Mouse (Mus musculus): Measurements from ENCODE around the gene Pdss2.
A peak's percentile ranks its signal among the peaks of the same experiment; 100 is the strongest.

The Pdss2 gene

GRCm38 (mm10) chr10:43220910-43221625 is at the start of gene Pdss2:
Gene Pdss2, plus strand, starts transcription at chr10:43221486.
- peak; percentile 93 for DNase-seq (ENCODE audit: low read depth, low spot score)

GRCm38 (mm10) chr10:43172066-43172465 is 49.2 kb upstream of the Pdss2 start:
- no peak for DNase-seq (ENCODE audit: low read depth, low spot score)

GRCm38 (mm10) chr10:43172554-43172953 is 48.7 kb upstream of the Pdss2 start:
- no peak for DNase-seq (ENCODE audit: low read depth, low spot score)

GRCm38 (mm10) chr10:43173141-43173827 is 48.0 kb upstream of the Pdss2 start:
- DNase-seq (ENCODE audit: low read depth, low spot score): no peak

GRCm38 (mm10) chr10:43173828-43174325 is 47.4 kb upstream of the Pdss2 start:
- no peak for DNase-seq (ENCODE audit: low read depth, low spot score)

GRCm38 (mm10) chr10:43174326-43175155 is 46.7 kb upstream of the Pdss2 start, which contains the start of the genes Sobp and 9030612E09Rik:
Gene Sobp, minus strand, starts transcription at chr10:43174530.
Gene 9030612E09Rik, plus strand, starts transcription at chr10:43174704.
- peak; percentile 65 for DNase-seq (ENCODE audit: low read depth, low spot score)

- no peak for DNase-seq (ENCODE audit: low read depth, low spot score)
These were observed 46.1 kb upstream of the Pdss2 start for GRCm38 (mm10) chr10:43175156-43175601.

GRCm38 (mm10) chr10:43180313-43180912 is 40.9 kb upstream of the Pdss2 start:
- DNase-seq (ENCODE audit: low read depth, low spot score): no peak

- no peak for DNase-seq (ENCODE audit: low read depth, low spot score)
These were observed 21.1 kb upstream of the Pdss2 start for GRCm38 (mm10) chr10:43200206-43200605.

- DNase-seq (ENCODE audit: low read depth, low spot score): no peak
These were observed 17.4 kb upstream of the Pdss2 start for GRCm38 (mm10) chr10:43203865-43204264.

GRCm38 (mm10) chr10:43211866-43212265 is 9.4 kb upstream of the Pdss2 start:
- no peak for DNase-seq (ENCODE audit: low read depth, low spot score)

- no peak for DNase-seq (ENCODE audit: low read depth, low spot score)
These were observed 3.9 kb upstream of the Pdss2 start for GRCm38 (mm10) chr10:43217361-43217900.

GRCm38 (mm10) chr10:43220479-43220878 is 807 bp upstream of the Pdss2 start:
- DNase-seq (ENCODE audit: low read depth, low spot score): peak; percentile 17

GRCm38 (mm10) chr10:43221659-43222058 is 373 bp downstream of the Pdss2 start:
- no peak for DNase-seq (ENCODE audit: low read depth, low spot score)

GRCm38 (mm10) chr10:43223391-43223790 is 2.1 kb downstream of the Pdss2 start:
- DNase-seq (ENCODE audit: low read depth, low spot score): no peak

- no peak for DNase-seq (ENCODE audit: low read depth, low spot score)
These were observed 5.1 kb downstream of the Pdss2 start for GRCm38 (mm10) chr10:43226391-43226790.

GRCm38 (mm10) chr10:43229236-43229635 is 8.0 kb downstream of the Pdss2 start:
- no peak for DNase-seq (ENCODE audit: low read depth, low spot score)

- no peak for DNase-seq (ENCODE audit: low read depth, low spot score)
These were observed 13.2 kb downstream of the Pdss2 start for GRCm38 (mm10) chr10:43234522-43234921.

- DNase-seq (ENCODE audit: low read depth, low spot score): no peak
These were observed 13.7 kb downstream of the Pdss2 start for GRCm38 (mm10) chr10:43235011-43235410.

- no peak for DNase-seq (ENCODE audit: low read depth, low spot score)
These were observed 14.7 kb downstream of the Pdss2 start for GRCm38 (mm10) chr10:43235758-43236669.

Measured in skeletal muscle tissue, adult 2 months (tissue).